Mouse (Mus musculus): Measurements from ENCODE around the gene Rnf220.

Rnf220 gene

DNA sequence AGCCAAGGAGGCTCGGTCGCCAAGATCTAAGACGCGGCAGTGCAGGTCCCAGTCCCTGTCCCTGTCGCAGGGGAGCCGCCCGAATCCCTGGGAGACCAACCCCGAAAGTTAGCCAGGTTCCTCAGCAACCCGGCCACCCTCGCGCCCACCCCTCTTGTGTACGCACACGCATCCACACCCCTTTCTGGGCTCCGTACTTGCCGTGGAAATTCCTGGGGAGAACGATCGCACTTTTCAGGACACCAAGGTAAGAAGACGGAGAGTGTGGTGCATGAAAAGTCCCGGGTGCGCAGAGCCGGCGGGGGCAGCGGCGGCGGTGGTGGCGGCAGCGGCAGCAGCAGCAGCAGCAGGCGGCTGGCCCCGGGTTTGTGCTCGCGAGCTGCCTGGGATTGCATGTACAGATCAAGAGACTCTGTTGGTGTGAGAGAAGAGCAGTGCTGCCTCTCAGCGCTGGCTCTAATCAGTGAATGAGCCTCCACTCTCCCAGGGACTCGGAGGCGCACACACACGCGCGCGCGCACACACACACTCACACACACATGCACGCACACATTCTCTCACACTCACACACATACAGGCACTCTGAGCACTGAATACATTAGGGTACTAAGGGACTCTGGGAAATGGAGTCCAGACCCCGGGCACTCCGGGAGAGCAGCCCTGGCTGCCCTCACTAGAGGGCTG is at the start of gene Rnf220:
TSS of gene Rnf220 (minus strand) at position 571 of the 684 bp plus-strand sequence.
- no peak for DNase-seq (ENCODE audit: low read depth)

DNA sequence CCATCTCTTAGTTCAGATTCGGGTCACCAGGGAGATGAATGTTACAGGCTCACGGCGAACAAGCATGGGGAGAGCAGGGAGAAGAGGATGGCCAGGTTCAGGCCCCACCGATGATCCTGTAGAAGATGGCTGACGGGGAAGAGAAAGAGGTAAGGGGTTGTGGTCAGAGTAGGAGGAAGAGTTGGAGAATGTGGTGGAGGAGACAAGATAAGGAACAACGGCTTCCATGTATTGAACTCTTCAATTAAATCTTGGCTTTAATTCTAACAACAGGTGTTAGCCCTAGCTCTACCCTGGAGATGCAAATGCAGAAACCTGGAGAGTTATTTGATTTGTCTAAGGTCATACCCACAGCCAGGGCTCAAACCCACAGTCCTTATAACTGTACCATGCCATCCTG is 49.8 kb upstream of the Rnf220 start:
- no peak for DNase-seq (ENCODE audit: low read depth)

DNA sequence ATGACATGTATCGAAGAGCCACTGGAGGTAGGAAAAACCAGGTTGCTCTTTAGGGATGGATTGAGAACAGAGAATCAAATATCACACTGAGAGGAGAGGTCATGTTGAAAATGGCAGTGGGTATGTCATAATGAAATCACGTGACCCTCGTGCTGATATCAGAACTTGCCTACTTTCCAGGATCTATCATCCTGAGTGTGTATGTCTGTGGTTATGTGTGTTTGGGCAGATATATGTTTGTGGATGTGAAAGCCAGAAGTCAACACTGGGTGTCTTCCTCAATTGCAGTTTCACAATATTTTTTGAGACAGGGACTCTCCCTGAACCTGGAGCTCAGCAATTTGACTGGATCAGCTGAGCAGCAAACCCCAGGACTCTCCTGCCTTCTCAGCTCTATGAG is 48.6 kb upstream of the Rnf220 start:
- no peak for DNase-seq (ENCODE audit: low read depth)

DNA sequence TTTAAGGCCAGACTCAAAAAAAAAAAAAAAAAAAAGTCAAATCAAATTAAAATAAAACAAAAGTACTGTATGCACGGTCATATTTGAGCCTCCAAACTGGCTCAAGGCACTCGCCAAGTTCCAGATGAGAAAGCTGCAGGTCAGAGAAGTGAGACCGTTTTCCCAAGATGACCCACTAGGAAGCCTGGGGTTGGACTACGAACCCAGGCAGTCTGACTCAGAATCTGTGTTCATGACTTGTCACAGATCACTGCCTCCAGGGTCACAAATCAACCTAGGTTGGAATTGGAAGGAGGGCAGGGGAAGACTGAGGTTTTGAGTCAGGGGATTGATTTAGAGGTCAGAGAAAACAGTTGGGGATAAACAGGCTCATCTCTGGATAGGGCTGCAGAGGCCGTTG is 43.7 kb upstream of the Rnf220 start:
- DNase-seq (ENCODE audit: low read depth), result no peak

DNA sequence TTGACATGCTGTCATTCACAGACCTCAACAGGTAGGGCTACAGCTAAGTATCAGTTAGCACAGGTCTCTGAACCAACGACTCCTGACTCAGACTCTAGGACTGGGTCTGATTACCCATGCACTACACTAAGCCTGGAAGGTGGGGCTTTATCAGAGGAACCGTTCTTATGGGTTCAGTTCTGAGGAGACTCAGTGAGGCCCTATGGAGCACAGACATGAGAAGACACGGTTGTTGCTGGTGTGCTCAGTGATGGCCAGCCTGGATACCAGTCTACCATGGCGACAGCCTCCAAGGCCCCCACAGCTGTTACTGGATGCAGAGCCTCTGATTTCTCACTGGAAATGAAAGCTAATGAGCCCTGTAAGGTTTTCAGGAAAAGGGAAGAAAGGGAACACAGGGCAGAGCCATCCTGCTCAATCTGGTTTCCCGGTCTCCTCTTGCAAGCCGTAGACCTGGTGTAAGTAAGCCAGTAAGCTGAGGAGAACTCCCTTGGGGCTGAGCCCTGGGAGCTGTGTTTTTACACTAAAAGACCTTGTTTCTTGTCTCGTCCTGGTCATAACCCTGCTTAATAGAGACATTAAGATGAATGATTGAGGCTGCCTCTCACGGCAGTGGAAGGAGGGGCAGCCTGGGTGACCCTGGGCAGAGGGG is 42.6 kb upstream of the Rnf220 start:
- no peak for DNase-seq (ENCODE audit: low read depth)

DNA sequence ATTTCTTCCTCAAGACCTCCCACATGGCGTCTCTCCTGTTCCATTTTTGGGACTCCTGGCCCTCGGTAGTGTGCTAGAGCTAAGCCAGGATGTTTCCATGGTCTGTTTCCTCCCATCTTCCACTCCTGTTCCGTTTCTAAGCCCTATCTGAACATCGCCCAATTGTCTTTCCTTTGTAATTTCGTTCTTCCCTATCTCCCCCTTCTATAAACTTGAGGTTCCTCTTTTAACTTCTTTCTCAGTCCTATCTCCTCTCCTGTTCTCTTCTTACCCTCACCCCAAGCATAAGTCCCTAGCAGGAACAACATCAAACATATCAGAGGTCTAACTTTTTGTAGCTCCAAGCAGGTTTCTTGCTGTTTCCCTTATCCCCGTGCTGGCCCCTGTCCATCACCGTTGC is 40.1 kb upstream of the Rnf220 start:
- no peak for DNase-seq (ENCODE audit: low read depth)

DNA sequence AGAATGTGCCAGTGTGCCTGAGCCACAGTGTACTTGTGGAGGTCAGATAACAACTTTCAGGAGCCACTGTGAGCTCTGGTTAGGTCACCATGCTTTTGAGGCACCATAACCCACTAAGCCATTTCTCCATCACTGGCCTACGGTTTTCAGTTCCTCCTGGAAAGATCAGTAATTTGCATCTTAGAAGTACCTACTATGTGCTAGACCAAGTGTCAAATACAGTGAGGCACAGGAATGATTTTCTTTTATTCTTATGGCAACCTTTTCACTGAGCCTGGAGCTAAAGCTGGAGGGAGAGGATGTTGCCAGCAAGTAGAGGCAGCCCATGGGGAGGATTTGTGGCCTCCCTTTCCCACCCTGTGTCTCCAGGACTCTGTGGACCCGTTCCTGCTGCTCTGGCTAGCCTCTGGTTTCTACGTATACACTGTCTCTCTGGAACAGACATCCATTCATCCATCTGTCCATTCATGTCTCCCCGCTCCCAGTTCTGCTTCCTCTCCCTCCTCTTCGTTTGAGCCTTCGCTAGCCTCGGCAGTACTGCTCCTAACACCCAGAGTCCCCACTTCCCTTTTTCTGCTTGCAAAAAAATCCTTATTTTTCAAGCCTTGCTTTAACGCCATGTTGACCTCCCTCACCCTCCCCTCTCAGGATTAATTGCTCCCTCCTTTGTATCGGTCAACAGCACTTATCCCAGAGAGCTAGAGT is 38.8 kb upstream of the Rnf220 start:
- DNase-seq (ENCODE audit: low read depth), result no peak

DNA sequence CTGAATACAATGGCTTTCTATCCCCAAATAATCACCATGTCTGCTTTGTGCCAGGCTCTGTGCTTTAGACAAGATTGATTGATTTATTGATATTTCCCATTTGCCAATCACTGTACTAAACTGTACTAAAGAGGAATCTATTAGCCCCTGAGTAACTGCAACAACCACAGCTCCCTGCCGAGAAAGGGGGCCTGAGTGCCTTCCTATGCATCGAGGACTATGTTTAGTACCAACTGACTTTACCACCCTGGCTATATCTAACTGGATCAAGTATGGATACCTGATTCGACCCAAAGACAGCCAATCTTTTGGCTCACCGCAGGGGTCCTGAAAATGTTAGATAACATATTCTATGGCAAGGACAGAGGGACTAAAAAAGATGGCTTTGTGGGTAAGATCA is 33.0 kb upstream of the Rnf220 start:
- DNase-seq (ENCODE audit: low read depth), result no peak

DNA sequence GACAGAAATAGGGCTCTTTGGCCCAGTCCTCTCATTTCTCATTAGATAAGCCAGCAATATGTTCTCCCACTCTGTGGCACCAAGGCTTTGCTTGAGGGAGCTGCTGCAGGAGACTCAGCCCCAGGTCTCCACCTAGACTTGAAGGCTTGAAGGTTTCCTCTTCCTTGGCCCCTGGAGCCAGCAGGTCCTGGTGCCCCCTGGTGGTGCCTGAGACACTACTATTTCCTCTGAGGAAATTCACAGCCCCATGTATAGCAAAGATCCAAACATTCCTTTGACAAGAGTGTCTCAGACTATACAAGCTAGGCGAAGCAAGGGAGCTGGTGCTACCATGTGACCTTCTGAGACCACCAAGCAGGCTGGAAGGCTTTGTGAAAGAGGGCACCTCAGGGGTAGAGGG is 31.1 kb upstream of the Rnf220 start:
- peak; percentile 76 for DNase-seq (ENCODE audit: low read depth)

DNA sequence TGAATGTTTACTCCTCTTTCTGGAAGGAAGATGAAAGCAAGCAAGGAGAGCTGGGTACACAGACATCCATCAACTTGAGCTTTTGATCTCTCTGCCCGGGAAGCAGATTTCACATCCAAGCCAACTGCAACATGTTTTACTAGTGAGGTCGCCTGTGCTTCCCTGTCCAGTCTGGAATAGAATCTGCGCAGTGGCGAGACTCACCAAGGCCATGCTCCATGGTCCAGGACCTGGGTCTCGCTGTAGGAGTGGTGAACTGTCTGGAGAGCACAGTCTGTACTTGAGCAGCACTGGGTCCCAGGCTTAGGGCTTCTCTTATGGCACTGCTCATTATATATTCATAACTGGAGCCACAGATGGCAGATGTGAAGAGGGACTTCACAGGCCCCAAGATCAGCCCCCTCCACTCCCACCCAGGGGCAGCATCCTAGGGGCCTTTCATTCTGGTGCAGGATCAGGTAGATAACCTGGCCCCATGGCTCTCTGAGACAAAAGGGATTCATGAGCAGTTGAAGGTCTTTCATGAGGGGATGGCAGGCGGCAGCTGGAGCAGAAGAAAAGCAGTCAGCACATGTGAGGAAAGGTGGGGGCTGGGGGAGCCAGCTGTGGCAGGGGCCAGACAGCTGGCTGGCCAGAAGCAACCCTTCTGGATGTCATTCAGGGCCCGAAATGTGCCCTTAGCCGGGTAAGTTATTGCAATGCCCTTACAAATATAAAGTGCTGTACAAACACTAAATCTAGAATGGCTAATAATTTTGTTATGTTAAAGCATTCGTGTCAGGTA is 30.5 kb upstream of the Rnf220 start:
- no peak for DNase-seq (ENCODE audit: low read depth)

DNA sequence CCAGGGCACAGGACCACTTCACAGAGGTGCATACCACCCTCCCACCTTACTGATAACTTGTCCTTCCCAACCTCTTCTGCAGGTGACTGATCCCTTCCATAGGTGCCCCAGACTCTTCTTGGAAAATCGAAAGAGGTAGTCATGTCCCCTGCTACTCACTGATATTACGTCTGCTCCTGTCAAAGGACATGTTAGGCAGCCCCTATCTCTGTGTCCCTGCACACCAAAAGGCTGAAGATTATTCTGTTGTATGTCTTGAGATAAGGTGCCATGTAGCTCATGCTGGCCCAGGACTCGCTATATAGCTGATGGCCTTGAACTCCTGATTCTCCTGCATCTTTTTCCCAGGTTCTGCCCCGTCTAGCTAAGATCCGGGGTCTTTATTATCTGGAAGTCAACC is 29.1 kb upstream of the Rnf220 start:
- DNase-seq (ENCODE audit: low read depth), result no peak

DNA sequence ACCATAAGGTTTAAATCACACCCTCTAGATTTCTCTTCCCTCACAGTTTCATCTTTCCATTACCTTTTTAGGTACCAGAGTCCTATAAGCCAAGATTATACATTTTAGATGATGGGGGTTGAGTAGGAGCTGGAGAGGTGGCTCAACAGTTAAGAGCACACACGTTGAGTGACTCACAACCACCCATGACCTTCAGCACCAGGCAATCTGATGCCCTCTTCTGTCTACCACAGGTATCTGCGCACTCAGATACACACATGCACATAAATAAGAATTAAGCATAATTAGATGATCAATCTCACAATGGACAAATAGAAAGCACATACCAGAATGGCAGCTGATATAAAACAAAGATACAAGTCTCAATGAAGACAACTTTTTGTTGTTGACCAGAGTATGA is 24.5 kb upstream of the Rnf220 start:
- DNase-seq (ENCODE audit: low read depth), result no peak

DNA sequence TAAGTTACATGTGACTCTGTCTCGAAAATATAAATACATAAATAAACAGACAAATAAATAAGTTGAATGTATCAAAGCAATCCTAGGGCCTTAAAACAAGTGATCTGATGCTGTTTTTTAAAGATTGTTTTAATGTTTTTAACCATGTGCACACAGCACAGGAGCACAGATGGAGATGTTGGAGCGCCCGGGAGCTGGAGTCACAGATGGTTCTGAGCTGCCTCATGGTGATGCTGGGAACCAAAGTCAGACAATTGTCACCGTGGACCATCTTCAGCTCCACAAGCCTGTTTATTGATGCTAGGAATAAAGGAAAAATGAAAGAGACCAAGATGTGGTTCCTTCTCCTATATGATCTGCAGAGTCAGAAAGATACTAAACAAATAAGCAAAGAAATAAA is 21.4 kb upstream of the Rnf220 start:
- no peak for DNase-seq (ENCODE audit: low read depth)

DNA sequence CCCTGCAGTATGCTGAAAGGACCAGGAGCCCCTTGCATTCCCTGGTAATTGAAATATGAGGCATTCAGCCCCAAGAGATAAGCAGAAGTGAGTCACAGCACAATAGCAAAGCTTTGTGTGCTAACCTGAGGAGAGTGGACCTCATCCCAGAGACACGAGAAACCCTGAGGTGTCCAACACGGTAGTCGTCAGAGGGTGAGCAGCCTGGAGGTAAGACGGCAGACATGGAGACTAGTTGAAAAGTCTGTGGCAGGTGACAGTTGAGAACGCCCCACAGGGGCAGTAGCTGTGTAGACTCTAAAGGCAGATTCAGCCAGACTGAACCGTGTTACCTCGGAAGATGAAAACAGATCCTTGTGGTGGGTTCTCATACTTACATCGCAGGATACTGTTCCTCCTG is 2.2 kb upstream of the Rnf220 start:
- DNase-seq (ENCODE audit: low read depth), result no peak

DNA sequence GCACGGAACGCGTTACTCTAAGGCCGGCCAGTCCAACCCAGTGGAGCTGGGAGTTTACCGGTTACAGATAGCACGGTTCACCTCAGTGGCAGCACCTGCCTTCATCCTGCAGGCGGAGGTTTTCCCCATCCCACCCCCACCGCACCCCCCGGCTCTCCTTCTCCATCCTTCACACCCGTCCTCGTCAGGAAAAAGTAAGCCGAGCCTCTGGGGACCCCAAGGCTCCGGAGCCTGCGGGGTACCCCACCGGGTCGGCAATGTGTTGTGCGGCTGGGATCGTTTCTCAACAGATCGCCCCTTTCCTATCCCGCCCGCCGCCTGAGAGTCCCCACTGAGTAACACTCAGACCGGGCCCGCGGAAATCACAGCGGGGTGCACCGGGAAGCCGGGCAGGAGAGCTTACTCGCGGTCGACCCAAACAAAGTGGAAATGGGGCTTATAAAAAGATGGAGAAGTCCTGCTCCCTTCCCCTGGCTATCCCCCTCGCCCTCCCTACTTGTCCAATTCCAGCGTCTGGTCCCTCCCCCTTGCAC is 917 bp downstream of the Rnf220 start:
- no peak for DNase-seq (ENCODE audit: low read depth)

DNA sequence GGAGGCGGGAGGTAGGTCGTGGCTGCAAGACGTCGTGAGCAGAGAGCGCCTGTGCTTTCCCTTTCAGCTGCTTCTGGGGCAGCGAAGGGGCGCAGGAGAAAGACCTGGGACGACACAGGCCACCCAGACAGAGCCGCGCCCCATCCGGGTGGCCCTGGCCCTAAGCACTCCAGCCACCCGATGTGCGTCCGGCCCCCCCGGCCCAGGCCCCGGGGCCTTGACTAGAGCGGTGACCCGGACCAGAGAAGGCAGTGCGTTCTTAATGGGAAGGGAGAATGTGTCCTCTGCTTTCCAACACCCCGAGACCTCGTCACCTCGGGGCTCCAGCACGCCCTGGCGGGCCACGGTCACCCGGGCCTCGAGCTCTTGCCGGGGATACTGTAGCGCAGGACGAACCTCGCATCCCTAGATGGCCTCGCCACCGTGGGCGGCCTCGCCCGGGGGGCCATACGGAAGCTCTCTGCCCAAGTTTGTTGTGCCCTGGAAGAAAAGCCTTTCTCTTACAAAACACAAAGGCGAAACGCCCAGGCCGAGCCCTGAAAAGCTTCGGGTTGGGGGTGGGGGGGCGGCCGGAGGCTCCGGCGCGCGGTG is 1.8 kb downstream of the Rnf220 start:
- no peak for DNase-seq (ENCODE audit: low read depth)

DNA sequence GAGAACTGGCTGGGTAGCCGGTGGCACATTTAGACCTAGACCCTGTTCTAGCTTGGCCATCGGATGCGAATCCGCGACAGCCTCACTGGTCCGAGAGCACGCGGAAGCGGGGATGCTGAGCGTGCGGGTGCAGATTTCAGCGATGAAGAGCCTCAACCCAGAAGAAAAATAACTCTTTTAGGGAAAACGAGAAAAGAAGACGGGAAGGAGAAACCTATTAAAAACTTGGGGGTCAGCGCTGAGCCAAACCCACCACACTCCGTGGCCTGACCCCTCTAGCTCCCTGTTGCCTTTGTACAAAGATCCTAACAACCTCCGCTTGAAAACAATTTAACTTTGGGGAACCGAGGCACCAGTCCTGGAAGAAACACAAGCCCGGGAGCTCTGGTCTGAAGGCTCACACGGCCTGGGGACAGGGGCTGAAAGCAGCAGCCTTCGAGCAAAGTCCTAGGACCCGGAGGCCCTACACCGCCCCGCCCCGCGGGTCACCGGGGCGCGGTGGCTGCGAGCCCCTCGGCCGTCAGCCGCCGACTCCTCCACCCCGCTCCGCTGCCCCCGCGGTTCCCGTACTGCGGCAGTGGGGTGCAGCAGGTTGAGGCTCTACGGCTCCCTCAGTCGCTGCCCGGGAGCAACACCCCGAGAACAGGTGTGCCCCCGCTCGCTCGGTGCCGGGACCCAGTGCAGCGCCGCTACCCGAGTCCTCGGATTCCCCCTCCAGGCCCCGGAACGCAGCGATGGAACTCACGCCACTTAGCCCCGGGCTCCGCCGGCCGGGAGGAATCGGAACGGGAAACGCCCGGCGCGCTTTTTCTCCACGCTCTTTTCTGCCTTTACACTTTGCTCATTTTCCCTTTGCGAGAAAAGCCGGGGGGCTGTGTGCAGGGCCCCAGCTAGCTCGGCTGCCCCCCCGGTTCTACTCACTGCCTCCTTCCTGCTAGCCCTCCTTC is 2.7 kb downstream of the Rnf220 start:
- DNase-seq (ENCODE audit: low read depth), result no peak

DNA sequence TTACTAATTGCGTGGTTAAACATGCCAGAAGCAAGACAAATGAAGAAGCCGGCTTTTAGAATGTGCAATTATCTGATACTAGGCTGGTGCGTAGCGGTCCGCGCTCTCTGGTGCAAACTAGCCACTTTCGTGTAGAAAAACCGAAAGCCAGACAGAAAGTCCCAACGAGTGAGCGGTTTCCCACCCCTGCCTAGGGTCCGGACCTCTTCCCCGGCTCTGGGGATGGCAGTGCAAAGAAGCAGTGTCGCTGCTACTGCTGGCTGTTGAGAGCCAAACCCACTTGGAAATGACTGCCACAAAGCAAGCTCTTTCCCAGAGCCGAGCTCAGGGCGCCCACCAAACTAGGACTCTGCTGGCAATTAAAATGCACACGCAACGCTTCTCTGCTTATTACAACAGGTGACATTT is 3.7 kb downstream of the Rnf220 start:
- no peak for DNase-seq (ENCODE audit: low read depth)

DNA sequence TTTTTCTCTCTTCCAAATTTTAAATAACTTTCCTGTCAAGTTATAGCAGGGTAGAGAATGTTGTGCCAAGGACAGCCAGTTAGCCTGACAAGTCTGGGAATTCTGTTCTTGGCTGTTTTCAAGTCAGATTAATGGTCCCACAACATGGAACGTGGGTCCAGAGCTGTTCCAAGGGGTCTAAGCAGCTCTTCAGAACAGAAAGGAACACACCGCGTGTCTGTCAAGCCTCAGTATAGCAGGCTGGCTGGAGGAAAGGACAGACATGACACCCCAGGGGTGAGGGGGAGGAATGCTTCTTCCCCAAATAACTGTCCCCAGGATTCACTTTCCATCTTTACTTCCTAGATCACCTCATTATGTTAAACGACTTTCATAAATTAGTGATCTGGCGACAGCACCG is 5.0 kb downstream of the Rnf220 start:
- DNase-seq (ENCODE audit: low read depth), result no peak

DNA sequence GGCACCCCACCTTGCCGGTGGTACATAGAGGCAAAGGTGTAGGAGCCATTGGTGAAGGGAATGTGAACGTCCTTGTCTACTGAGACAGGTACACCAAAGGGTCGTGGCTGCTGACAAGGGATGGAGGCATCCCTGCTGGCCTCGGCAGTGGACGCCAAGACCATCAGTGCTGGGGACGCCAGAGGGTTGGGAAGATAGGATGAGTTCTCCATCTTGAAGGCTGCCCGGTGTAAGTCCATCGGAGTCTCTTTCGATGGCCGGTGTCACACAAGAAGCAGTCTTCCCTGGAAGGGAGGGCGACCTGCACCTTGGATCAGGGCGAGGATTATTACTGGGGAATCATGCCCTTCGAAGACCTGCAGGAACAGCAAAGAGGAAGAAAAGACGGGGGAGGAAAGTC is 6.9 kb downstream of the Rnf220 start:
- DNase-seq (ENCODE audit: low read depth), result no peak

DNA sequence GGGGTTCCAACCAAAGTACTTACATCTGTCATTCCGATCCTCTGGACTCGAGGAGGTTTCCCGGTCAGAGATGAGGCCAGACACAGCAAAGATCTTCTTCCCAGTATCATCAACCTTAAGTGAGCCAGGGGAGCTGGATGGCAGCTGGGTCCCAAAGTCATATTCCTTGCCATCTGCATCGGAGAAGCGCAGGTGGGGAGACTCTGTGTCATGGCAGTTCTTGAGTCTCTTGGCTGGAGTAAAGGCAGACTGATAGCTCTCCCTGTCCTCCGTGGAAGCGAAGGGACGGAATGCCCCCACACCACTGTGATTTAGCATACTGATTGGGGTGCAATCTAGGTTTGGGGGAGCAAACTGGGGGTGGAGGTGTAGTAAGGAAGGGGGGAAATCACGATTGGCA is 7.3 kb downstream of the Rnf220 start:
- DNase-seq (ENCODE audit: low read depth), result no peak

Measured in NIH3T3 (cell line).